Mouse (Mus musculus): ENCODE results near the gene Mllt3.

GRCm38 (mm10) chr4:87838716-87839115 lies 194.4 kb downstream of the Mllt3 start:
- TF ChIP-seq CTCF (IDR thresholded peaks at IDR 0.05; ENCODE audit: extremely low read depth, insufficient read depth, insufficient read length, insufficient replicate concordance) (no peak), POLR2A (IDR thresholded peaks at IDR 0.05; ENCODE audit: low read depth, low read length) (no peak)
